Mouse (Mus musculus) brain, embryonic 14.5 days (tissue): ENCODE measurements at regions not wholly inside any gene's neighbourhood (a gene's known extent, or its start where the extent isn't known, plus 50 kb on each side); places are given as distances from the start of the nearest gene placed in this dataset.
A peak's percentile ranks its signal among the peaks of the same experiment; 100 is the strongest.
"Not testable (repeated sequence)": the region's sequence is repeated elsewhere in the genome, so short reads cannot be mapped to it uniquely, and the experiment has no call there.

Experiments
- DNase-seq: peaks from one replicate; pipeline ENCODE4 v3.0.0-alpha.2; 2011; ENCODE audit warnings: low read depth
- CTCF ChIP-seq: fragments of 200-500 bp; IDR thresholded peaks from 2 replicates; pipeline ENCODE4 v1.5.1; 2012; ENCODE audit warnings: inconsistent platforms, mild to moderate bottlenecking, moderate library complexity, borderline replicate concordance; ENCODE audit not compliant: insufficient read depth, insufficient read length; ENCODE audit errors: extremely low read depth
- POLR2A ChIP-seq: fragments of 200-500 bp; IDR thresholded peaks from 2 replicates; pipeline ENCODE4 v1.6.1; 2012; ENCODE audit warnings: mild to moderate bottlenecking, inconsistent platforms, borderline replicate concordance; ENCODE audit not compliant: poor library complexity, insufficient read depth, insufficient read length, severe bottlenecking; ENCODE audit errors: extremely low read depth

- no peak for DNase-seq
- TF ChIP-seq CTCF (no peak), POLR2A (no peak)
Observed at GRCm38 (mm10) chr4:67378632-67379031, 551.2 kb downstream of the Tlr4 start.

- no peak for DNase-seq
- no peak for TF ChIP-seq POLR2A
- TF ChIP-seq CTCF, result no peak
Observed at GRCm38 (mm10) chr4:67387834-67388233, 560.5 kb downstream of the Tlr4 start.

- DNase-seq, result no peak
- no peak for TF ChIP-seq CTCF
- no peak for TF ChIP-seq POLR2A
Observed at GRCm38 (mm10) chr4:67402977-67403376, 575.6 kb downstream of the Tlr4 start.

- TF ChIP-seq POLR2A (no peak), CTCF (no peak)
- no peak for DNase-seq
Observed at GRCm38 (mm10) chr4:67424064-67424463, 596.7 kb downstream of the Tlr4 start.

GRCm38 (mm10) chr4:67425712-67426111 is 598.3 kb downstream of the Tlr4 start:
- DNase-seq, result no peak
- TF ChIP-seq CTCF (no peak), POLR2A (no peak)

GRCm38 (mm10) chr4:67447835-67448234 is 620.5 kb downstream of the Tlr4 start:
- no peak for TF ChIP-seq POLR2A
- no peak for TF ChIP-seq CTCF
- DNase-seq, result no peak

- not testable (repeated sequence) for DNase-seq
Observed at GRCm38 (mm10) chr4:67459871-67460270, 632.5 kb downstream of the Tlr4 start.

GRCm38 (mm10) chr4:67473034-67473433 is 645.6 kb downstream of the Tlr4 start:
- TF ChIP-seq POLR2A (no peak), CTCF (no peak)
- no peak for DNase-seq

GRCm38 (mm10) chr4:67477264-67477845 is 650.0 kb downstream of the Tlr4 start:
- peak; percentile 89 for DNase-seq
- peak; percentile 81 for TF ChIP-seq CTCF
- no peak for TF ChIP-seq POLR2A

GRCm38 (mm10) chr4:67478081-67478480 is 650.7 kb downstream of the Tlr4 start:
- TF ChIP-seq POLR2A (no peak), CTCF (no peak)
- no peak for DNase-seq

- TF ChIP-seq POLR2A (no peak), CTCF (no peak)
- DNase-seq, result no peak
Observed at GRCm38 (mm10) chr4:67522235-67522634, 694.9 kb downstream of the Tlr4 start.

- DNase-seq, result no peak
- TF ChIP-seq POLR2A, result no peak
- TF ChIP-seq CTCF, result no peak
Observed at GRCm38 (mm10) chr4:67523158-67523557, 695.8 kb downstream of the Tlr4 start.

- no peak for DNase-seq
- TF ChIP-seq POLR2A, result no peak
Observed at GRCm38 (mm10) chr4:67529586-67529985, 702.2 kb downstream of the Tlr4 start.

- no peak for DNase-seq
- no peak for TF ChIP-seq CTCF
- TF ChIP-seq POLR2A, result no peak
Observed at GRCm38 (mm10) chr4:67539466-67539865, 712.1 kb downstream of the Tlr4 start.
